21 mouse cellular contexts compared by ENCODE assay signal in the genomic region with DNA sequence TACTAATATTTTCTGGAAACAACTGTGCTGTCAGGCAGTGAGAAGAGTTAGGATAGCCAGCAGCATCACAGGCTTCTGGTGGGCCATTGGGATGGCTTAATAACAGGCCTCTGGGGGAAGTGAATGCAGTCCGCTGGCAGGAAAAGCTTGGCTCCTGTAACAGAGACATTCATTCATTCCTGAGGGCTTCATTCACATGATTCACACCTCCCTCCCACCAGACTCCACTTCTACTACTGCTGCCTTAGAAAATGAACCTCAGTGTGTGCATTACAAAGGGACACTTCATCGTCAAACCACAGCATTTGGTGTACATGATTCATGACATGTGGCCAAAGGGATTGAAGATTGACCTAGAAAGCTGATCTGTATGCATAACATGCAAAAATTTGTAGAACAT.
DNase-seq lines count a peak whose midpoint lies in the region; ATAC-seq lines count a peak whose summit lies in the region.
"Had no signal": no experiment of that assay in that cellular context is flagged by ENCODE, and none has a peak within 500 bp of the region (broad histone marks: within the 10 kb centered on the region; RNA-seq: fewer than 3 reads in every experiment).

No protein-coding gene starts in this region.

- no peaks in the 10 kb centered on the region for H3K27me3 ChIP-seq in hindbrain, embryonic 16.5 days (replicated peaks; ENCODE audit: control insufficient read depth, insufficient read depth, low read length)
- H3K27me3 ChIP-seq in hindbrain, embryonic 13.5 days = no peaks in the 10 kb centered on the region
- H3K27me3 ChIP-seq in midbrain, embryonic 11.5 days (ENCODE audit: control insufficient read depth, insufficient read depth, low read length) = no peaks in the 10 kb centered on the region
- no peaks in the 10 kb centered on the region for H3K27me3 ChIP-seq in midbrain, embryonic 10.5 days (ENCODE audit: low read depth, poor library complexity, severe bottlenecking)
- no peaks in the 10 kb centered on the region for H3K27me3 ChIP-seq in embryonic facial prominence, embryonic 15.5 days
- no peaks in the 10 kb centered on the region for H3K27me3 ChIP-seq in kidney, embryonic 14.5 days (ENCODE audit: control insufficient read depth, insufficient read depth, low read length)
- H3K27me3 ChIP-seq: embryonic facial prominence, embryonic 12.5 days; heart, embryonic 15.5 days; hindbrain, embryonic 12.5 days; limb, embryonic 12.5 days; liver, embryonic 13.5 days; neural tube, embryonic 12.5 days had no signal

- H3K4me3 ChIP-seq in hindbrain, embryonic 16.5 days (ENCODE audit: low read length) = no peak overlapping the region
- no peak overlapping the region for H3K4me3 ChIP-seq in hindbrain, embryonic 13.5 days
- no peak overlapping the region for H3K4me3 ChIP-seq in midbrain, embryonic 11.5 days (ENCODE audit: low read depth, low read length)
- no peak overlapping the region for H3K4me3 ChIP-seq in midbrain, embryonic 10.5 days
- no peak overlapping the region for H3K4me3 ChIP-seq in embryonic facial prominence, embryonic 15.5 days (replicated peaks)
- no peak overlapping the region for H3K4me3 ChIP-seq in kidney, embryonic 14.5 days (ENCODE audit: low read length)
- H3K4me3 ChIP-seq: embryonic facial prominence, embryonic 12.5 days; heart, adult 2 months; heart, embryonic 15.5 days; hindbrain, embryonic 12.5 days; limb, embryonic 12.5 days; liver, embryonic 13.5 days; neural tube, embryonic 12.5 days had no signal

- H3K4me1 ChIP-seq in hindbrain, embryonic 16.5 days (ENCODE audit: control insufficient read depth, insufficient read depth, low read depth, low read length) = no peaks in the 10 kb centered on the region
- H3K4me1 ChIP-seq in hindbrain, embryonic 13.5 days (replicated peaks) = peaks cover 2% of the 10 kb centered on the region
- no peaks in the 10 kb centered on the region for H3K4me1 ChIP-seq in midbrain, embryonic 11.5 days (ENCODE audit: control insufficient read depth, insufficient read depth, low read length)
- peaks cover 22% of the 10 kb centered on the region for H3K4me1 ChIP-seq in midbrain, embryonic 10.5 days
- no peaks in the 10 kb centered on the region; the same call in 1 of the 2 replicates for H3K4me1 ChIP-seq in embryonic facial prominence, embryonic 15.5 days
- H3K4me1 ChIP-seq in kidney, embryonic 14.5 days (ENCODE audit: control insufficient read depth, insufficient read depth, low read length) = no peaks in the 10 kb centered on the region
- H3K4me1 ChIP-seq: embryonic facial prominence, embryonic 12.5 days; heart, embryonic 15.5 days; hindbrain, embryonic 12.5 days; limb, embryonic 12.5 days; liver, embryonic 13.5 days; neural tube, embryonic 12.5 days had no signal

- peak; percentile 14 for DNase-seq in midbrain, embryonic 11.5 days (ENCODE audit: low spot score, missing footprints)
- no peak for DNase-seq in midbrain, embryonic 10.5 days (ENCODE audit: low spot score)
- DNase-seq in 3T3-L1 (ENCODE audit: low read depth, low spot score) = peak; percentile 59
- DNase-seq: adrenal gland, adult 8-10 months; cerebellum, adult 9-11 months; gastrocnemius, postnatal 10 days; heart, adult 2 months; liver, embryonic 13.5 days; lung, embryonic 14.5 days; lung, postnatal 36 days had no signal

- ATAC-seq in hindbrain, embryonic 16.5 days = peak; percentile 48; the same call in 1 of the 2 replicates
- no peak for ATAC-seq in hindbrain, embryonic 13.5 days (ENCODE audit: low FRiP score)
- ATAC-seq in midbrain, embryonic 11.5 days (ENCODE audit: low FRiP score) = no peak
- peak; percentile 34; the same call in 1 of the 2 replicates for ATAC-seq in embryonic facial prominence, embryonic 15.5 days (ENCODE audit: insufficient number of reproducible peaks, low FRiP score, low TSS enrichment, low read depth)
- no peak for ATAC-seq in kidney, embryonic 14.5 days (ENCODE audit: low FRiP score, low TSS enrichment)
- ATAC-seq: intestine, postnatal 0 days; Patski had no signal

- H3K9ac ChIP-seq in hindbrain, embryonic 16.5 days (ENCODE audit: low read depth, low read length) = no peak overlapping the region
- H3K9ac ChIP-seq in hindbrain, embryonic 13.5 days = no peak overlapping the region
- no peak overlapping the region for H3K9ac ChIP-seq in midbrain, embryonic 11.5 days (ENCODE audit: low read length)
- H3K9ac ChIP-seq in embryonic facial prominence, embryonic 15.5 days = no peak overlapping the region
- no peak overlapping the region for H3K9ac ChIP-seq in kidney, embryonic 14.5 days (ENCODE audit: low read depth, low read length)
- H3K9ac ChIP-seq: embryonic facial prominence, embryonic 12.5 days; heart, embryonic 15.5 days; hindbrain, embryonic 12.5 days; limb, embryonic 12.5 days; liver, embryonic 13.5 days; lung, embryonic 14.5 days; neural tube, embryonic 12.5 days had no signal

- 60% methylated on average over 2 of the region's 2 CpGs for WGBS in hindbrain, embryonic 16.5 days
- 66% methylated on average over 2 of the region's 2 CpGs for WGBS in hindbrain, embryonic 13.5 days
- 83% methylated on average over 2 of the region's 2 CpGs for WGBS in midbrain, embryonic 11.5 days
- 87% methylated on average over 2 of the region's 2 CpGs for WGBS in midbrain, embryonic 10.5 days
- WGBS in embryonic facial prominence, embryonic 15.5 days = 53% methylated on average over 2 of the region's 2 CpGs
- WGBS in kidney, embryonic 14.5 days = 87% methylated on average over 2 of the region's 2 CpGs

- no peak overlapping the region for H3K4me2 ChIP-seq in hindbrain, embryonic 16.5 days (ENCODE audit: low read length)
- H3K4me2 ChIP-seq in hindbrain, embryonic 13.5 days = no peak overlapping the region
- H3K4me2 ChIP-seq in midbrain, embryonic 11.5 days = no peak overlapping the region
- no peak overlapping the region for H3K4me2 ChIP-seq in embryonic facial prominence, embryonic 15.5 days (replicated peaks)
- H3K4me2 ChIP-seq in kidney, embryonic 14.5 days (replicated peaks; ENCODE audit: low read depth, low read length) = no peak overlapping the region
- H3K4me2 ChIP-seq: embryonic facial prominence, embryonic 12.5 days; heart, embryonic 15.5 days; hindbrain, embryonic 12.5 days; limb, embryonic 12.5 days; liver, embryonic 13.5 days; lung, embryonic 14.5 days; neural tube, embryonic 12.5 days had no signal

- no peaks in the 10 kb centered on the region for H3K9me3 ChIP-seq in hindbrain, embryonic 16.5 days (ENCODE audit: control insufficient read depth, low read length)
- no peaks in the 10 kb centered on the region for H3K9me3 ChIP-seq in hindbrain, embryonic 13.5 days
- H3K9me3 ChIP-seq in midbrain, embryonic 11.5 days (ENCODE audit: control insufficient read depth, low read length) = no peaks in the 10 kb centered on the region
- H3K9me3 ChIP-seq in midbrain, embryonic 10.5 days (replicated peaks) = no peaks in the 10 kb centered on the region
- no peaks in the 10 kb centered on the region for H3K9me3 ChIP-seq in embryonic facial prominence, embryonic 15.5 days (replicated peaks)
- no peaks in the 10 kb centered on the region for H3K9me3 ChIP-seq in kidney, embryonic 14.5 days (ENCODE audit: control insufficient read depth, low read length)
- H3K9me3 ChIP-seq: embryonic facial prominence, embryonic 12.5 days; heart, embryonic 15.5 days; hindbrain, embryonic 12.5 days; limb, embryonic 12.5 days; liver, embryonic 13.5 days; neural tube, embryonic 12.5 days had no signal

- H3K36me3 ChIP-seq in hindbrain, embryonic 16.5 days (ENCODE audit: control insufficient read depth, insufficient read depth, low read length) = no peaks in the 10 kb centered on the region
- H3K36me3 ChIP-seq in hindbrain, embryonic 13.5 days = no peaks in the 10 kb centered on the region
- H3K36me3 ChIP-seq in midbrain, embryonic 11.5 days (ENCODE audit: control insufficient read depth, insufficient read depth, low read length) = no peaks in the 10 kb centered on the region
- H3K36me3 ChIP-seq in midbrain, embryonic 10.5 days = no peaks in the 10 kb centered on the region
- no peaks in the 10 kb centered on the region for H3K36me3 ChIP-seq in embryonic facial prominence, embryonic 15.5 days
- H3K36me3 ChIP-seq in kidney, embryonic 14.5 days (ENCODE audit: control insufficient read depth, insufficient read depth, low read length) = no peaks in the 10 kb centered on the region
- H3K36me3 ChIP-seq: embryonic facial prominence, embryonic 12.5 days; heart, embryonic 15.5 days; hindbrain, embryonic 12.5 days; limb, embryonic 12.5 days; liver, embryonic 13.5 days; neural tube, embryonic 12.5 days had no signal

- no peak overlapping the region for H3K27ac ChIP-seq in hindbrain, embryonic 16.5 days (ENCODE audit: low read depth, low read length)
- no peak overlapping the region for H3K27ac ChIP-seq in hindbrain, embryonic 13.5 days
- H3K27ac ChIP-seq in midbrain, embryonic 11.5 days (ENCODE audit: low read depth, low read length) = no peak overlapping the region
- no peak overlapping the region for H3K27ac ChIP-seq in midbrain, embryonic 10.5 days (replicated peaks)
- no peak overlapping the region for H3K27ac ChIP-seq in embryonic facial prominence, embryonic 15.5 days (replicated peaks)
- no peak overlapping the region for H3K27ac ChIP-seq in kidney, embryonic 14.5 days (ENCODE audit: low read depth, low read length)
- H3K27ac ChIP-seq: embryonic facial prominence, embryonic 12.5 days; heart, adult 2 months; heart, embryonic 15.5 days; hindbrain, embryonic 12.5 days; limb, embryonic 12.5 days; liver, embryonic 13.5 days; neural tube, embryonic 12.5 days had no signal

Comparison
In these comparisons a context has a peak if more than half of its experiments do, and no peak if none do; other contexts are left out.
1. ATAC-seq: peak in hindbrain, embryonic 16.5 days (single experiment) and embryonic facial prominence, embryonic 15.5 days (single experiment); none in hindbrain, embryonic 13.5 days (single experiment), midbrain, embryonic 11.5 days (single experiment) and kidney, embryonic 14.5 days (single experiment).